Mouse (Mus musculus): Measurements from ENCODE around the gene Erc2.

GRCm38 (mm10) chr14:28203874-28204273 is 581.6 kb downstream of the Erc2 start:
- TF ChIP-seq FLI1 (IDR thresholded peaks at IDR 0.05; ENCODE audit: low read length) (no peak), GATA1 (IDR thresholded peaks at IDR 0.05; ENCODE audit: borderline replicate concordance, low read length) (no peak)
